Comparison of ENCODE assay signal across 8 mouse cellular contexts in the genomic region with DNA sequence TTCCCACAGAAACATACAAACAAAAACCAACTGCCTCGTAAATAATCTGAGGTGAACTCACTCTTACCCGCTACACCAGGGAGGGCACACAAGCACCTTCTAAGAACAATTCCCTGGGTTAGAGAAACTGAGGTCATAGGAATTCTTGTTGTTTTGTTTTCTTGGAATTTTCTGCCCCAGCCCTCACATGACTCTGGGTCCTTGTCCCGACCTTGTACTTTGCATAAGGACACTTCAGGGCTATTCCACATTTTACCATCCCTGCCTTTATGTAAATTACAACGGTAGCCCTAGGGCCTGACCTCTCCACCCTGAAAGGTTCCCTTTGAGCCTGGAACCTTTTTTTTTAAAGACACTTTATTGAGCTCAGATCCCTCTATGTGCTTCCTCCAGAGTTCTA. TPM values are rescaled to one million over a fixed set of nuclear protein-coding genes. Genes with fewer than 3 reads are reported as not detected.
DNase-seq lines count a peak whose midpoint lies in the region; ATAC-seq and TF ChIP-seq lines count a peak whose summit lies in the region.

A gene (minus strand): TSS at position 173 of the 400 bp plus-strand sequence.

- H3K27ac ChIP-seq in lung, embryonic 14.5 days (ENCODE audit: low read depth), result no peak within 1 kb of the TSS
- H3K27ac ChIP-seq in heart, embryonic 10.5 days, result peak within 1 kb of the TSS; percentile 83
- H3K27ac ChIP-seq in midbrain, embryonic 16.5 days (ENCODE audit: low read length), result no peak within 1 kb of the TSS

- no peaks in the 10 kb centered on the region for H3K36me3 ChIP-seq in lung, embryonic 14.5 days (ENCODE audit: insufficient read depth)
- H3K36me3 ChIP-seq in heart, embryonic 10.5 days, result no peaks in the 10 kb centered on the region
- no peaks in the 10 kb centered on the region for H3K36me3 ChIP-seq in midbrain, embryonic 16.5 days (ENCODE audit: control insufficient read depth, insufficient read depth, low read length)

- no peak within 1 kb of the TSS for H3K4me2 ChIP-seq in lung, embryonic 14.5 days
- no peak within 1 kb of the TSS for H3K4me2 ChIP-seq in midbrain, embryonic 16.5 days (ENCODE audit: low read length)

- no peak within 1 kb of the TSS for H3K4me3 ChIP-seq in lung, embryonic 14.5 days (ENCODE audit: low read depth, low read length)
- H3K4me3 ChIP-seq in heart, embryonic 10.5 days, result no peak within 1 kb of the TSS
- no peak within 1 kb of the TSS for H3K4me3 ChIP-seq in midbrain, embryonic 16.5 days (ENCODE audit: low read depth, low read length)

- no peaks in the 10 kb centered on the region for H3K4me1 ChIP-seq in lung, embryonic 14.5 days (ENCODE audit: insufficient read depth)
- peaks cover 50% of the 10 kb centered on the region for H3K4me1 ChIP-seq in heart, embryonic 10.5 days
- H3K4me1 ChIP-seq in midbrain, embryonic 16.5 days (ENCODE audit: control insufficient read depth, insufficient read depth, low read length), result peaks cover 8% of the 10 kb centered on the region; the same call in 1 of the 2 replicates

- no peak for TF ChIP-seq CTCF in lung, embryonic 14.5 days (IDR thresholded peaks at IDR 0.05; ENCODE audit: low read depth)

- peak within 1 kb of the TSS; percentile 4; the same call in 1 of the 2 replicates for H3K9ac ChIP-seq in lung, embryonic 14.5 days
- no peak within 1 kb of the TSS for H3K9ac ChIP-seq in midbrain, embryonic 16.5 days (ENCODE audit: low read depth, low read length)

- no peaks in the 10 kb centered on the region for H3K27me3 ChIP-seq in lung, embryonic 14.5 days (ENCODE audit: insufficient read depth, low read length)
- 0 out of 2 replicates have a peak, but pooled peaks cover 6% of the 10 kb centered on the region for H3K27me3 ChIP-seq in heart, embryonic 10.5 days (ENCODE audit: insufficient read depth, poor library complexity, severe bottlenecking)
- no peaks in the 10 kb centered on the region for H3K27me3 ChIP-seq in midbrain, embryonic 16.5 days (ENCODE audit: control insufficient read depth, insufficient read depth, low read depth, low read length)

- H3K9me3 ChIP-seq in lung, embryonic 14.5 days (ENCODE audit: low read depth, low read length), result no peaks in the 10 kb centered on the region
- H3K9me3 ChIP-seq in heart, embryonic 10.5 days, result no peaks in the 10 kb centered on the region
- no peaks in the 10 kb centered on the region for H3K9me3 ChIP-seq in midbrain, embryonic 16.5 days (replicated peaks; ENCODE audit: control insufficient read depth, low read length, poor library complexity, severe bottlenecking)

- no peak for ATAC-seq in lung, embryonic 14.5 days (ENCODE audit: insufficient read depth)
- ATAC-seq in common myeloid progenitor, adult 5-6 weeks (replicated peaks; ENCODE audit: low read depth, poor library complexity, severe bottlenecking), result no peak
- no peak for ATAC-seq in midbrain, embryonic 16.5 days

- no peak for DNase-seq in lung, embryonic 14.5 days
- DNase-seq in lung, adult 18-20 months, result no peak
- DNase-seq in heart, embryonic 10.5 days (ENCODE audit: low spot score), result no peak
- no peak for DNase-seq in layer of hippocampus, postnatal 36 days
- no peak for DNase-seq in spleen, postnatal 4 days (ENCODE audit: low spot score in 2 of 2)
- DNase-seq in ovary, adult 18-20 months (ENCODE audit: low spot score), result no peak

- 48% methylated on average over 4 of the region's 4 CpGs for WGBS in lung, embryonic 14.5 days
- 47% methylated on average over 4 of the region's 4 CpGs for WGBS in heart, embryonic 10.5 days
- WGBS in midbrain, embryonic 16.5 days, result 57% methylated on average over 4 of the region's 4 CpGs

RNA-seq across cellular contexts. Expression of the gene that starts here (rescaled TPM):
- 829 and 905 TPM in 2 replicates for polyA plus RNA-seq in lung, embryonic 14.5 days (2014; fragmentation: Nextera tagmentation; extraction: Ambion mirVana)
- 2,253 and 2,489 TPM in 2 replicates for total RNA-seq in common myeloid progenitor, adult 5-6 weeks (2017)
- polyA plus RNA-seq in heart, embryonic 10.5 days (2016; fragmentation: Nextera tagmentation; extraction: Ambion mirVana), result 620 and 1,082 TPM in 2 replicates
- total RNA-seq in layer of hippocampus, postnatal 36 days (2021), result 1,000 to 10,000 TPM; 1,068 to 1,130 TPM
- 1,533 and 1,562 TPM in 2 replicates for polyA plus RNA-seq in midbrain, embryonic 16.5 days (2015; fragmentation: Nextera tagmentation; extraction: Ambion mirVana)
